Mouse (Mus musculus): ENCODE measurements at regions not wholly inside any gene's neighbourhood (a gene's known extent, or its start where the extent isn't known, plus 50 kb on each side); places are given as distances from the start of the nearest gene placed in this dataset.

DNA sequence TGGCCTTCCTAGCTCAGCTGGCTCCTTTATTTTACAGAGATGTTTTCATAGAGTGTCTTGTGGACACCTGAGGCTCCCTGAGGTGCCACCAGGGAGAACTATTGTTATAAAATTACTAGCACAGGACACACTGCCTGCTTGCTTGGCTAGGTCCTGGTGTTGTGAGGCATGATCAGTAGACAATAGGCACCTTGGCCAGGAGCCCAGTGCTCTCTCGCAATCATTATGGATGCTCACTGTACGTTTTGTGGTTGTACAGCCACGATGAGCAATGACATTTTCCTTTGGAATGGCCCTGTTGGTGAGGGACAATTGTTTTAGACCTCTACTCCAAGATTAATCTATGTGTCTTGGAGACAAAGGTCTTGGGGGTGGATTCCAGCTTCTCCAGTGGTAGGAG, 83.3 kb upstream of the Id2 start:
- H3K36me3 ChIP-seq, result no peaks in the 10 kb centered on the region
- H3K4me2 ChIP-seq (replicated peaks), result no peak overlapping the region
- no peaks in the 10 kb centered on the region for H3K9me3 ChIP-seq
- whole genome bisulfite sequencing, result 87% methylated on average over 3 of the region's 3 CpGs
- no peak overlapping the region for H3K4me3 ChIP-seq
- no peak overlapping the region for H3K27ac ChIP-seq
- no peak for ATAC-seq (ENCODE audit: insufficient number of reproducible peaks, insufficient read depth, low FRiP score, low TSS enrichment)
- no peaks in the 10 kb centered on the region for H3K27me3 ChIP-seq
- H3K4me1 ChIP-seq, result no peaks in the 10 kb centered on the region; the same call in 1 of the 2 replicates
- H3K9ac ChIP-seq, result no peak overlapping the region

DNA sequence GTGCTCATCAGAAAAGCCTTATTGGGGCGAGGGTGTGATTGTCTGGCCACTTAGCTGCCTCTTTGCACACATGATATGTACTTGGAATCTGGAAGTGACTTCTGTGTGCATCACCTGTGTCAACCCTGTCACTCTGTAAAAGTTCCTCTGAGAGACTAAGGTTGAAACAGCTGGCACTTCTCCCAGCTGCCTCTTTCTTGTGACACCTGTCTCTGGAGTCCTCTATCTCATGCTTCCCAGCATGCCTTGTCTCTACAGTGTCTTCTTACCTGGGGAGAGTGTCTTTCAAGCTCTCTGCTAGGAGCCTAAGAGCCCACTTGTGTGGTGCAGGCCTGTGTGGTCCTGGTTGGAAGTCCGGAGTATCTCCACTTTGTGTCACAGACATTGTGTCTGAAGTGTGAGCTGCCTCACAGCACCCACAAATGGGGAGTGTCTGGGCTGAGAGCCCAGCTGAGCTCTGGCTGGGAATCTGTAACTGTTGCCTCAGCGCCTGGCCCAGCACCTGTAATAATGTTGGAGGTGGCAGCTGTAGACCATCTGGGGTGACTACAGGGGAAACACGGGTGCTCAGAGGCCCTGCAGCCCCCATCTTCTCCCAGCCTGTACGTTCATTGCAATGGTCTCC, 81.7 kb upstream of the Id2 start:
- Histone ChIP-seq H3K9me3 (no peaks in the 10 kb centered on the region), H3K4me1 (no peaks in the 10 kb centered on the region; the same call in 1 of the 2 replicates), H3K27ac (no peak overlapping the region), H3K27me3 (no peaks in the 10 kb centered on the region), H3K36me3 (no peaks in the 10 kb centered on the region), H3K9ac (no peak overlapping the region), H3K4me2 (replicated peaks) (no peak overlapping the region), H3K4me3 (no peak overlapping the region)
- ATAC-seq (ENCODE audit: insufficient number of reproducible peaks, insufficient read depth, low FRiP score, low TSS enrichment), result no peak
- WGBS, result 83% methylated on average over 5 of the region's 5 CpGs

DNA sequence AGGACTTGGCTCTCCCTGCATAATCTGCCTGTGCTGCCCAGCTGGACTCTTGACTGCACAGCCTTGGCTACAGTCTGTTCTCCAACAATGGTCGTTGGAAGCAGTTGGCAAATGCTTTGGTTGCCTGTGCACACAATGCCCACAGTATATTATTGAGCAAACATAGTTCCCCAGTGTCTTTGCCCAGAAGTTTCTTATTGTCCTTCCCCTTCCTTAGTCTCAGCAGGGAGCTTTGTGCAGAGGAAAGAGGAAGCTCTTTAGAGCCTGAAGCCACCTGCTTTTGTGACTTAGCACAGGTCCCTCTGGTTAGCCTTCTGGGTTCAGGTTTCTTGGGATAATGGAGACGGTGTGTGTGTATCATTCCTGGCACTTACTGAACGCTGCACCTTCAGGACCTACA, 80.9 kb upstream of the Id2 start:
- no peak overlapping the region for H3K4me3 ChIP-seq
- no peak overlapping the region for H3K27ac ChIP-seq
- H3K4me1 ChIP-seq, result no peaks in the 10 kb centered on the region; the same call in 1 of the 2 replicates
- H3K9ac ChIP-seq, result no peak overlapping the region
- H3K36me3 ChIP-seq, result no peaks in the 10 kb centered on the region
- H3K9me3 ChIP-seq, result no peaks in the 10 kb centered on the region
- no peaks in the 10 kb centered on the region for H3K27me3 ChIP-seq
- ATAC-seq (ENCODE audit: insufficient number of reproducible peaks, insufficient read depth, low FRiP score, low TSS enrichment), result no peak
- 57% methylated on average over 3 of the region's 3 CpGs for WGBS
- H3K4me2 ChIP-seq (replicated peaks), result no peak overlapping the region

DNA sequence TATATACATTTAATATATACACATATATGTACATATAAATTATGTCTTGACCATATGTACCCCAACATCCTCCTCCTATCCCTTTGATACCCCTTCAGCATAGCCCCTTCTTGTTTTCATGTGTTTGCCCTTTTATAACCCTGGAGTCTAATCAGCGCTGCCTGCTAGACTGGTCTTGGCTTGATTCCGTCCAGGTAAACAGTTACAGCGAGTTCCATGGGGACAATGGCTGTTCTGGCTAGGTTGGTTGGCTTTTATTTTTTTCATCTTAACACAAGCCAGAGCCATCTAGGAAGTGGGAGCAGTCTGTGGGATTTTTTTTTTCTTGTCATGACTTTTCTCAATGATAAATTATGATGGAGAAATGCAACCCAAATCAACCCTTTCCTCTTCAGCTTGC, 79.6 kb upstream of the Id2 start:
- Histone ChIP-seq H3K9ac (no peak overlapping the region), H3K9me3 (no peaks in the 10 kb centered on the region), H3K4me2 (replicated peaks) (no peak overlapping the region), H3K4me1 (no peaks in the 10 kb centered on the region; the same call in 1 of the 2 replicates), H3K27me3 (no peaks in the 10 kb centered on the region), H3K36me3 (no peaks in the 10 kb centered on the region), H3K4me3 (no peak overlapping the region), H3K27ac (no peak overlapping the region)
- WGBS, result 78% methylated on average over 3 of the region's 3 CpGs
- no peak for ATAC-seq (ENCODE audit: insufficient number of reproducible peaks, insufficient read depth, low FRiP score, low TSS enrichment)

DNA sequence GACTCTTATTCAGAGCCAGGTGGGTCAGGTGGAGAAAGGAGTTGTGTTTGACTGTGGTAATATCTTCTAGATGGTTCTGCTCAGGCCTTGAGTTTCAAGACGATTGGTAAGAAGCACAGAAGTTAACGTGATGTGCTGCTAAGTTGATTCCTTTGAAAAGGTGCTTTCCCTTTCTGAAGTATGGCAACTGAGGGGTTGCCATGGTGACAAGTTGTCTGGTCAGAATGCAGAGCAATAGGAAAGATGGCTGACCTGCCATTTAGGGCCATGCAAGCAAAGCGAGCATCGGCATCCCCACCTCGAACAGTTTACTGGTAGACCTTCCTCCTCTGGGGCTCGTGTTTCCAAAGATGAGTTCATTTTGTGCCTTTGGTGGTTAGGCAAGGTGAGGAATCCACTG, 76.1 kb upstream of the Id2 start:
- H3K27me3 ChIP-seq, result no peaks in the 10 kb centered on the region
- no peak for ATAC-seq (ENCODE audit: insufficient number of reproducible peaks, insufficient read depth, low FRiP score, low TSS enrichment)
- no peaks in the 10 kb centered on the region; the same call in 1 of the 2 replicates for H3K4me1 ChIP-seq
- WGBS, result 83% methylated on average over 6 of the region's 6 CpGs
- no peak overlapping the region for H3K27ac ChIP-seq
- H3K4me3 ChIP-seq, result no peak overlapping the region
- no peak overlapping the region for H3K4me2 ChIP-seq (replicated peaks)
- H3K36me3 ChIP-seq, result no peaks in the 10 kb centered on the region
- no peaks in the 10 kb centered on the region for H3K9me3 ChIP-seq
- H3K9ac ChIP-seq, result no peak overlapping the region

DNA sequence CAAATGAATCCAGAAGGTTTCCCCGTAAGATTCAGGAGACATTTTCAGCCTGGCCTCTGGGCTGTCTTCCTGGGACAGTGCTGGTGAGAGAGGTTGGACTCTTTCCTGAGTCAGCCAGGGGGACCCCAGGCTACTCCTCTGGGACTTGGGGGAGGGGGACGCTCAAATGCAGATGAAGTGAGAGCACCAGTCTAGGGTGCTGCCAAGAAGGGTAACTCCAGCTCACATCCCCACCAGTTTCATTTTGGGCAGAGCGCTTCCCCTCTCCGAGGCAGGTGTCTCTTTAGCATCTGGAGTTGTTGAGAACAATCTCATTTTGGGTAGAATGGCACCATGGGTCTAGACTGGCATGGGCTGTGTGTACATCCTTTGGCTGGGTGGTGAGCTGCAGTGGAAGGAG, 75.5 kb upstream of the Id2 start:
- ATAC-seq (ENCODE audit: insufficient number of reproducible peaks, insufficient read depth, low FRiP score, low TSS enrichment), result no peak
- WGBS, result 85% methylated on average over 4 of the region's 4 CpGs
- no peaks in the 10 kb centered on the region for H3K36me3 ChIP-seq

DNA sequence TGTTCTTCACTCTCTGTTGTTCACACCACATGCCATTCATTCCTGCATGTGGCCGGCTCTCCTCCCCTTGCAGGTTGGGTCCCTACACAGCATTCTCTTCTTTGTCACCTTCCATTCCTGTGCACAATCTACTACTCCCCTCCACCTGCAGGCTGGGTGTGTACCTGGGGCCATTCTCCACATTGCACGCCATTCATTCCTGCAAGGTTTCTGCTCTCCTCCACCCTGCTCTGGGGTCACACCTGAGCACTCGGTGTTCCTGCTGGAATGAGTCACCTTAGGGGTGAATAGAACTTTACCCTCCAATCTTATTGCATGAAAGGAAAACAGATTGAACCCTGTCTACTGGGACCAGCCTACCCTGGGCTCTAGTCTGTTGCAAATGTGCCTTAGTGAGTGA, 72.7 kb upstream of the Id2 start:
- no peaks in the 10 kb centered on the region for H3K27me3 ChIP-seq
- no peak overlapping the region for H3K9ac ChIP-seq
- WGBS, result 90% methylated on average over 3 of the region's 3 CpGs
- no peak overlapping the region for H3K4me2 ChIP-seq (replicated peaks)
- no peak overlapping the region for H3K4me3 ChIP-seq
- H3K9me3 ChIP-seq, result no peaks in the 10 kb centered on the region
- H3K4me1 ChIP-seq, result peaks cover 6% of the 10 kb centered on the region; the same call in 1 of the 2 replicates
- H3K36me3 ChIP-seq, result no peaks in the 10 kb centered on the region
- no peak overlapping the region for H3K27ac ChIP-seq
- ATAC-seq (ENCODE audit: insufficient number of reproducible peaks, insufficient read depth, low FRiP score, low TSS enrichment), result no peak

More for the DNA sequence above, 75.5 kb upstream of the Id2 start:
- Histone ChIP-seq H3K4me2 (replicated peaks) (no peak overlapping the region), H3K27ac (no peak overlapping the region), H3K4me1 (peaks cover 3% of the 10 kb centered on the region; the same call in 1 of the 2 replicates), H3K9me3 (no peaks in the 10 kb centered on the region), H3K27me3 (no peaks in the 10 kb centered on the region), H3K9ac (no peak overlapping the region), H3K4me3 (no peak overlapping the region)

DNA sequence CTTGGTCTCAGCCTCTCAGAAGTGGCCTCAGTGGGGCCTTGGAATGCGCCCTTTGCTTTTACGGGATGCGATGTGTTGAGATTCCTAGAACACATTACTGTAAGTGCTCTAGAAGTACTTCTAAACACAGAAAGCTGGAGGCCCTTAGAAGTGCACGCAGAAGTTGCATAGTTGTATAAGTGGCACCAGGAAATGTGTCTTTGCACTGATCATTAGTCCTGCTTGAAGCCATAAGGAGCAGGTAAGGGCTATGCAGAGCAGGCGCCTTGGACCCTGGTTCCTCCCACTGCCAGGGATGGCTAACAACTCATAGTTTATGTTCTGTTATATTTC, 71.2 kb upstream of the Id2 start:
- Histone ChIP-seq H3K36me3 (no peaks in the 10 kb centered on the region), H3K4me1 (peaks cover 14% of the 10 kb centered on the region; the same call in 1 of the 2 replicates), H3K4me2 (replicated peaks) (no peak overlapping the region), H3K9ac (no peak overlapping the region), H3K4me3 (no peak overlapping the region), H3K27me3 (no peaks in the 10 kb centered on the region), H3K9me3 (no peaks in the 10 kb centered on the region), H3K27ac (no peak overlapping the region)
- 88% methylated on average over 5 of the region's 5 CpGs for WGBS
- ATAC-seq (ENCODE audit: insufficient number of reproducible peaks, insufficient read depth, low FRiP score, low TSS enrichment), result no peak

DNA sequence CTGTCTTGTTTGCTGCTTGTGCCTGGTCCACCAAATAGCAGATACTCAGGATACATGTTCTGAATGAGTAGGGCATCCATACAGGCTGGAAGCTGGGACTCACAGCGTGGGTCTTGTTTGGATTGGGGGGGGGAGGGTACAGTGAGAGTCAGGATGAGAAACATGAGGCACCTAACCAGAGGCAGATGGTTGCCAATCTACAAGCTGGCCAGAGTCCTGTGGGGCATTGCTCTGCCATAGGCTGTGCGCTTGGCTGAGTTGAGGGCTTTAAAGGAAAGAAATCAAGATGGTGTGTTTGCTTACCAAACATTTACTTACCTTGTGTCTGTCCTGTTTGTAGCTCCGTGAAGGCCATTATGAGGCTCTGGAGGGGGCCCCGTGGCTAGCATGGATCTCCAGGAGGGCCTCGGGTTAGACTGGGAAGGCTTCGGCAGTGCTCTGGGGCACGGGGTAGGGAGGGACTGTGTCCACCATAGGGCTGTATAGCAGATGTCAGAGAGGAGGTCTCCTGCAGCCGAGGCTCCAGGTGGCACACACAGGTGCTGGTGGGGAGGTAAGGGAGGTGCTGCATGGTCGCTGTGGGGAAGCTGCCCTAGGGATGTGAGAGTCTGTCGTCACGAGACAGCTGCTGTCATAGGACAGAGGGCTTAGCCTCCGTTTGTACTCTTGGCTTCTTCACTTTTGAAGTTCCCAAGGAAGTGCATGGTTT, 70.7 kb upstream of the Id2 start:
- Histone ChIP-seq H3K27me3 (no peaks in the 10 kb centered on the region), H3K9me3 (no peaks in the 10 kb centered on the region), H3K4me3 (no peak overlapping the region), H3K9ac (no peak overlapping the region), H3K4me2 (replicated peaks) (no peak overlapping the region), H3K27ac (no peak overlapping the region), H3K36me3 (no peaks in the 10 kb centered on the region), H3K4me1 (peaks cover 15% of the 10 kb centered on the region; the same call in 1 of the 2 replicates)
- 56% methylated on average over 12 of the region's 12 CpGs for WGBS
- no peak for ATAC-seq (ENCODE audit: insufficient number of reproducible peaks, insufficient read depth, low FRiP score, low TSS enrichment)

DNA sequence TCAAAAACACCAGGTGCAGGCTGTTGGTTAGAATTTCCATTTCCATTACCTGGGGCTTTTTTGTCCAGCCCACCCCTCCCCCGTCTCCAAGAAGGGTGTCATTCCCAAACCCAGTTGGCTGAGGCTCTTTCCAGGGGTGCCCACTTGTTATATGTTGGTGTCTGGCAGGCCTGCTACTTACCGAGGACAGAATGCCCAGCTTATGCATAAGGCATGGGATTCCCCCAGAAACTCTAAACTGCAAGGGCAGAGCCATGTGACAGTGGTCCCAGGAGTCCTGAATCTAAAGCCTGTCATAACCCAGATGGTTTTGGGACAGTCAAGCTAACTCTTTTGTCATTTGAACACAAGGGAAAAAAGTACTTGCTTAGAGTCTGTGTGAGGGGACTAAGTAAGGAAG, 69.6 kb upstream of the Id2 start:
- no peak overlapping the region for H3K27ac ChIP-seq
- H3K4me1 ChIP-seq, result peaks cover 15% of the 10 kb centered on the region; the same call in 1 of the 2 replicates
- no peaks in the 10 kb centered on the region for H3K36me3 ChIP-seq
- no peak overlapping the region for H3K4me2 ChIP-seq (replicated peaks)
- H3K9ac ChIP-seq, result no peak overlapping the region
- 68% methylated on average over 2 of the region's 2 CpGs for WGBS
- no peaks in the 10 kb centered on the region for H3K9me3 ChIP-seq
- ATAC-seq (ENCODE audit: insufficient number of reproducible peaks, insufficient read depth, low FRiP score, low TSS enrichment), result no peak
- H3K4me3 ChIP-seq, result no peak overlapping the region
- H3K27me3 ChIP-seq, result no peaks in the 10 kb centered on the region

DNA sequence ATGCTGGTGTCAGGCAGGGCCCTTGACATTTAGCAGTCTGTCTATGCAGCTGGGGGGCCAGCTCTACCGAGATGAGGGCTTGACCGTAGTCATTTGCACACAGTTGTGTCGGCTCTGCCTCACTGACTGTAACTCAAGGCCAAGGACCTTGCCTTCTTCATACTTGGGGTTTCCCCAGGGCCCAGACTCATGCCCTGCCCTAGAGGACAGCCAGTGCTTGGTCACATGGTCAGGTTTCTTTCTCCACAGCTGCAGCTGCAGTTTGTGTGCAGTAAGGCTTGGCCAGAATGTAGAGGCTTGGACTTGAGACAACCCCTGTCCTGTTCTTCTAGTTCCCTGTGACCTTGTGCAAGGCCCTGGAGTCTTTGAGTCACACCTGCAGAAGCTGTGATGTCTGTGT, 68.7 kb upstream of the Id2 start:
- Histone ChIP-seq H3K9ac (no peak overlapping the region), H3K27ac (no peak overlapping the region), H3K4me2 (replicated peaks) (no peak overlapping the region), H3K4me1 (peaks cover 15% of the 10 kb centered on the region; the same call in 1 of the 2 replicates), H3K4me3 (no peak overlapping the region), H3K27me3 (no peaks in the 10 kb centered on the region), H3K36me3 (no peaks in the 10 kb centered on the region), H3K9me3 (no peaks in the 10 kb centered on the region)
- ATAC-seq (ENCODE audit: insufficient number of reproducible peaks, insufficient read depth, low FRiP score, low TSS enrichment), result no peak
- 86% methylated on average over 3 of the region's 3 CpGs for WGBS

DNA sequence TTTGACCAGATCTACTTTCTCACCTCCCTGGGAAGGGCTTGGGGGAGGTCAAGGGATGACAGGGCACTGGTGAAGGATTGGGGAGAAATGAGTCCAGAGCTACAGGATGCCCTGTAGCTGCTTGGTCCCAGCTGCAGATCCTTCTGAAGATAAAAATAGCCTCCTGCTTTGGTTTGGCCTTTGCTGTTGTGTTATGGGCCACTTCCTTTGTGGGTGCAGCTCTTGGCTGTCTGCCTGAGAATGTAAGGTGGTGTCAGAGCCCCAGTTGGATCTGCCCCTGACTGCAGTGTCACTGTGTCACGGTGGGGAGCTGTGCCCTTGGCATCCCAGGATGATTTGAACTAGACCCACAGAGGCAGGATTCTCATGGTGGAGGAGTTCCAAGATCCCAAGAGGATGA, 67.8 kb upstream of the Id2 start:
- no peak overlapping the region for H3K4me2 ChIP-seq (replicated peaks)
- H3K9me3 ChIP-seq, result no peaks in the 10 kb centered on the region
- WGBS, result 70% methylated on average over 1 of the region's 1 CpGs
- no peak overlapping the region for H3K4me3 ChIP-seq
- no peak overlapping the region for H3K27ac ChIP-seq
- H3K36me3 ChIP-seq, result no peaks in the 10 kb centered on the region
- no peaks in the 10 kb centered on the region for H3K27me3 ChIP-seq
- ATAC-seq (ENCODE audit: insufficient number of reproducible peaks, insufficient read depth, low FRiP score, low TSS enrichment), result no peak
- H3K4me1 ChIP-seq, result peaks cover 15% of the 10 kb centered on the region; the same call in 1 of the 2 replicates
- no peak overlapping the region for H3K9ac ChIP-seq

All from embryonic facial prominence, embryonic 12.5 days (tissue).